ENCODE assay signal across 9 mouse cellular contexts in the genomic region with DNA sequence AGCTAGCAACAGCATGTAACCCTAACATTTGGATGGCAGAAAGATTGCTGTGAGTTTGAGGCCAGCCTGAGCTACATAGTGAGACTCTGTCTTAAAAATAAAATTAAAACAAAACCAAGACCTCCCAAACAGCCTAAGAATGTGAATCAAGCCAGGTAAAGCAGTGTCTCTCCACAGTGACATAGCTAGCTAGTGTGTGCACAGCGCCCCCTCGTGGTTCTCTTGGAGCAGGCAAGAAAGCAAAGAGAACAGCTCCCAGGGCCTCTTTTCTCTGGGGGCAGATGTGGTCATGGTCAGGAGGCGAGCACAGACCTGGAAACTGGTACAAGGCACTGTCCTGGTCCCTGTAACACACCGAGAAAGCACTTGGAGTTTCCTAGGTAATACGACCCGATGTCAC. TPM values are rescaled to one million over a fixed set of nuclear protein-coding genes. Genes with fewer than 3 reads are reported as not detected.
DNase-seq lines count a peak whose midpoint lies in the region; TF ChIP-seq lines count a peak whose summit lies in the region.
"Had no signal": no experiment of that assay in that cellular context is flagged by ENCODE, and none has a peak within 500 bp of the region (broad histone marks: within the 10 kb centered on the region; RNA-seq: fewer than 3 reads in every experiment).

No protein-coding gene starts in this region.

- H3K27ac ChIP-seq in gastrocnemius, adult 2 months, result 0 out of 2 replicates have a peak overlapping the region, but pooled peaks have one; percentile 10
- H3K27ac ChIP-seq in small intestine, adult 2 months (ENCODE audit: insufficient read depth, low read depth, low read length), result no peak overlapping the region
- H3K27ac ChIP-seq: limb, embryonic 15.5 days had no signal

- 19% methylated on average over 6 of the region's 6 CpGs for WGBS in small intestine, adult 2 months

- no peak for TF ChIP-seq POLR2A in small intestine, adult 2 months (IDR thresholded peaks at IDR 0.05; ENCODE audit: low read depth, low read length)

- H3K36me3 ChIP-seq in small intestine, adult 2 months (ENCODE audit: control insufficient read depth, insufficient read depth, low read length), result no peaks in the 10 kb centered on the region
- H3K36me3 ChIP-seq: limb, embryonic 15.5 days had no signal

- intact Hi-C loops in gastrocnemius, adult 2 months (cut with DNase I), result loop anchor here (2.0 to 10.0 kb wide), 3 partner anchors 63 to 263 kb away; no protein-coding TSS in a partner anchor

- no peak overlapping the region for H3K4me3 ChIP-seq in gastrocnemius, adult 2 months
- H3K4me3 ChIP-seq in small intestine, adult 2 months (ENCODE audit: low read depth, low read length), result no peak overlapping the region
- H3K4me3 ChIP-seq: limb, embryonic 15.5 days had no signal

- H3K27me3 ChIP-seq in small intestine, adult 2 months (ENCODE audit: control insufficient read depth, insufficient read depth, low read length), result no peaks in the 10 kb centered on the region

- H3K4me1 ChIP-seq in small intestine, adult 2 months (ENCODE audit: control insufficient read depth, insufficient read depth, insufficient read length, low read length), result no peaks in the 10 kb centered on the region; the same call in 1 of the 2 replicates
- H3K4me1 ChIP-seq: limb, embryonic 15.5 days had no signal

- peak; percentile 85 for TF ChIP-seq CTCF in gastrocnemius, adult 2 months (IDR thresholded peaks at IDR 0.05)
- peak; percentile 80; the same call in 1 of the 2 replicates for TF ChIP-seq CTCF in small intestine, adult 2 months (IDR thresholded peaks at IDR 0.05; ENCODE audit: extremely low read depth, insufficient read length, insufficient replicate concordance, low read depth, low read length)

- peak; percentile 64 for DNase-seq in gastrocnemius, adult 18-20 months (ENCODE audit: low spot score)
- DNase-seq in gastrocnemius, postnatal 25 days, result no peak
- peak; percentile 78 for DNase-seq in MN1 (ENCODE audit: low spot score)
- DNase-seq in cerebellum, adult 8-10 months, result peak; percentile 66
- peak; percentile 75 for DNase-seq in gastrocnemius, adult 2 months
- DNase-seq in kidney, postnatal 4 days, result peak; percentile 86 to 88
- peak; percentile 49 to 62 for DNase-seq in lung, postnatal 4 days

RNA-seq across cellular contexts. Expression of a gene that starts 35.0 kb away (rescaled TPM):
- 1 to 10 TPM; 5.8 to 7.8 TPM for total RNA-seq in gastrocnemius, adult 18-20 months (2021)
- 1 to 10 TPM; 7.8 to 8.1 TPM for total RNA-seq in gastrocnemius, postnatal 25 days (2021)
- total RNA-seq in gastrocnemius, adult 2 months (2021), result 1 to 10 TPM; 7.4 to 8.3 TPM
- 2.3 and 3.0 TPM in 2 replicates for polyA plus RNA-seq in small intestine, adult 2 months (2012; rRNA removed)
